Mouse (Mus musculus) ES-CJ7 (cell line): ENCODE measurements at regions not wholly inside any gene's neighbourhood (a gene's known extent, or its start where the extent isn't known, plus 50 kb on each side); places are given as distances from the start of the nearest gene placed in this dataset.

Experiments
- DNase-seq: peaks from one replicate; pipeline ENCODE4 v3.0.0; 2011; ENCODE audit warnings: low read depth, low spot score

DNA sequence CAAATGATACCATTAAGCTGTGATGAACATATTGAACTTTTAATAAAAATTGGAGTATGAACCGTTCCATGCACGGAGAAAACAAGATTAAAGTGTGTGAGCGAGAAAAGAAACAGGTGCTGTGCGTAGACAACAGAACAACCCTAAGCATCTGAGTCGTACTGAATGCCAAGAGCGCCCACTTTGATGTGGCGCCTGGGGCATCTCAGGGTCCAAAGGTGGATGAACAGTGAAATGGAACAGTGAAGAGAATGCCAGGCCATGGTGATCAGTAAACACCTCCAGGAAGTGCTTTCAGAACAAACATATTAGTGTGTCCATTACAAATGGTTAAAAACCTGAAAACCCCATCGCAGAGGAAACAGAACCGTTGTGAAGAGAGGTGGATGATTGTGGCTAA lies 94.0 kb upstream of the Ednrb start:
- no peak for DNase-seq

DNA sequence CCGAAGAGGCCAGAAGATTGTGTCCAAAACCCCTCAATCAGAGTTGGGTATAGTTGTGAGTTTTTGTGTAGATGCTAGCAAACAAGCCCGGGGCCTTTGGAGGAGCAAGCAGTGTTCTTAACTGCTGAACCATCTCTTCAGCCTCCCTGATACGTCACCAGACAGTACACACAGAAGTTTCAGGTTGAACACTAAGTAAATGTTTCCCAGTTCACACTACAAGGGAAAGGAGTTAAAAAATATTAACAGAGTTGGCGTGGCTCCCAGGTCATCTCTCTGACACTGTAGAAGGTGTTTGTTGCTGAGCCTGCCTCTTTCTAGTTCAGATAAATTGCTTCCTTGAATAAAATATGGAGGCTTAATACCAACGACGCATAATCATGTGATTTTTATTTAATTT lies 93.5 kb upstream of the Ednrb start:
- no peak for DNase-seq

DNA sequence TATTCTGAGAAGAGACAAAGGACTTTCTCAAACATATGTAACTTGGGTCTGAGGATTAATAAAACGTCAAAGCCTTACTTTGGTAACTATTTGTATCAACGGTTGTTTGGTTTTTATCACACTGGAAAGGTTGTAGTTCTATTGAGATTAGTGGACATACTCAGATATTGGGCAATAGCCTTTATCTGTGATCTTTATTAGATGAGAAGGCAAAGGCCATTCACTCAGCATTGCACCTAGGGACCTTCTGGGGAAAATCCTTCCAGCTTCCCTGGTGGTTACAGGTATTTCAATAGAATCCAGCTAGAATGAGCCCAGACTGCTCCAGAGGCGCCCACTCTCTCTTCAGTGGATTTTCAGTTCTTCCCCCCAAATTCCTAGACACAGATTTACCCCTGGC lies 89.6 kb upstream of the Ednrb start:
- DNase-seq, result no peak

DNA sequence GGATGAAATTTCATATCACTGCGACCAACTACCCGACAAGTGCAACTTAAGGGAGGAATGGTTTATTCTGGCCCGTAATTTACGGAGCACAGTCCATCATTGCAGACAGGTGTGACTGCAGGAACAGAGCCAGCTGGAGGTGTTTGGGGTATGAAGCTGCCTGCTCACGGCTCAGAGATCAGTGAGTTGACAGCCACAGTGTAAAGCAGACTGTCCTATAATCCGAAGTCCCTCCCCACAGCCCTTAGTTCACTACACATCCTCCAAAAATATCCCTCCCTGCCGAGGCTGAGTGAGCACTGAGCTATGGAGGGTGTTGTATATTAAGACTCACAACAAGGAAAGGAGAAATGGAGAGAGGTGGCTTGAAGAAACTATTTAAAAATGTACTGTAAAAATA lies 88.0 kb upstream of the Ednrb start:
- no peak for DNase-seq

DNA sequence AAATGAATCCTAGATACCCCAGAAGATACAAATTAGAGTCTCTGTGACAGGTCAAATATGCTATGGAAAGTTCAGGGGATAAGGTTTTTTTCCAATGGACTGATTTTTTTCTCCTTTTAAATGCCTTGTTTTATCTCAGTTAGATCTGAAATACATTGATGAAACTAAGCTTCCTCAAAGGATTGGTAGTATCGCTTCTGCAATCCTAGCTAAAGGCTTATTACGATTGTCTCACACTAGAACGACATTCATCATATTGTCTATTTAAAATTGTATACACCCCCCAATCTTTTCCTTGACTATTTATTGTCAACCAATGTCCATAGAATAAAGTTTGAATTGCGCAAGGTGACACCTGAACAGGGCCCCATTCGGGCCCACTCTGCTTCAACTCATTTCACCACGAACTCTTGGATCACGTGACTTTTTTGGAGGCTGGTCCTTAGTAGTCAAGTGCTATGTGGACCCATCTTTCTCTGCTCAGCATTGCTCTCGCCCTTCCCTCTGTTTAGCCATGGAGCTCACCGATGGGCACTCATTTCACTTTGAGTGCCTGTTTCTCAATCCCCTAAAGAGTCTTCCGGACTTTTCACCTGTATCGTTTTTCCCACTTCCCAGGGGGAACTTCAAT lies 85.6 kb upstream of the Ednrb start:
- DNase-seq, result no peak

DNA sequence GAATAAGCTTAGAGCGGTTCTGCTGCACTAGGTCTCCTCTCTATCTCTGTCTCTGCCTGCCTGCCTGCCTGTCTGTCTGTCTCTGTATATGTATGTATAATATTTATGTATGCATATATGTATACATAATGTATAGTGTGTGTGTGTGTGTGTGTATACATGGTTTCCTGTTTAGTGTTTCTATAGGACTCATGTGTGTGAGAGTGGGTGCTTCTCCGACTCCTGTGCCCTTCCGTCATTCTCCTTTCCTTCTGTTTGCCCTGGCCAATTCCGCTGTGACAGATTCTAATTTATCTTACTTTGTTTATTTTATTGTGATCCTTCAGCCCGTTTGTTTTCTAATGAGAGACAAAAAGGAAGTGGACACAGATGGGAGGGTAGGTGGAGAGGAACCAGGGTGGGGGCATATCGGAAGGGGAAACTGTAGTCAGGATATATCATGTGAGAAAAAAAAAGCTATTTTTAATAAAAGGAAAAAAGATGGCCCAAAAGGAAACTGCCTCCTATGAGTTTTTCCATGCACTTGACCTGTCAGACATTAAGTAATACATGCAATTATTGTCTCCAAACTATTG lies 85.0 kb upstream of the Ednrb start:
- DNase-seq, result no peak

DNA sequence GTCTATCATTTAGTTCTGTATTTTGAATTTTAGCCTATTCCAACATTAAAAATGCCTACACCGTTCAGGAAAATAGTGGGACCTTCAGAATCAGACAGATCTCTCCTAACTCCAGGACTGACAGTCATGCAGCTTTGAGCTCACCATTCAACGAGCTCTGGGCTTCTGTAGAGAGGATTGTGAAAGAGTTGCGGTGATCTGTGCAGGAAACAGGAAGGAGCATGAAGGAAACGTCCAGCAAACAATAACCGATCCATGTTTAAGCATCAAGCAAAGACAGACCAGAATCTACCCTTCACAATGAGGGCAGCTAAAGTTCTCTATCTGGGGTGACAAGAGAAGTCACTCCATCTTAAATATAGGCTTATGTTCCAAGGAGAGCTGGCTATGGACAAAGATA lies 76.0 kb upstream of the Ednrb start:
- no peak for DNase-seq

DNA sequence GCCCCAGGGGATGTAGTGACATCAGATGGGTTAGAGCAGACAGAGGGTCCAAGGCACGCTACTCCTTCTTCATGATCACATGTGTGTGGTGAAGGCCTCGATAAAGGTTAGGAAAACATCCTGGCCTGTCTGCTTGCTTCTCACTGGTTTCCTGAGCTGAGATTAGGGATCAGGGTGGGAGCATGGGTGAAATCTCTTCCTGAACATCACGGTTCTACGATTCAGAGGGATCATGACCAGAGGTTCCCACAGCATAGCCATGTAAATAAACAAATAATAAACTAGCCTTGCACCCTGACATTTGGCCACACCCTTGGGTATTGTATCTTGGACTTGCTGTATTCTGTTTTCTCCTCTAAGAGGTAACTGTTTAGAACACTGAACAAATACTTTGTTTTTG lies 75.2 kb upstream of the Ednrb start:
- no peak for DNase-seq

DNA sequence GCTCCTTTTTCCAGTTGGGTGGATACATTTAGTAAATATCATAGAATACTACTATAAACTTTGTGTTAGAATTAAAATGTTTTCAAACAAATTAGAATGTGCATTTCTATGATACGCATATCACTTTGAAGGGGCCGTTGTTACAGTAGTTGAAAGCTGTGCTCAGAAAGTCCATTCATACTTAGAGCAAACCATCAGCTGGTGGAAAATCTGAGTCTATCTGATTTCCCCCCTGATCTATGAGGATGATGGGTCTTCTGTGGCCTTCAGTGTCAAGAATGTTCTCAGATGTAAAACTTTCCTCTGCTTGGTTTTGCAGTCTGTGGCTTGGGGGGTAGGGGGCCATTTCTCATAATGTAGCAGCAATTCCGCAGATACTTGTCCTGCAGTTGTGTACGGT lies 69.3 kb upstream of the Ednrb start:
- no peak for DNase-seq

DNA sequence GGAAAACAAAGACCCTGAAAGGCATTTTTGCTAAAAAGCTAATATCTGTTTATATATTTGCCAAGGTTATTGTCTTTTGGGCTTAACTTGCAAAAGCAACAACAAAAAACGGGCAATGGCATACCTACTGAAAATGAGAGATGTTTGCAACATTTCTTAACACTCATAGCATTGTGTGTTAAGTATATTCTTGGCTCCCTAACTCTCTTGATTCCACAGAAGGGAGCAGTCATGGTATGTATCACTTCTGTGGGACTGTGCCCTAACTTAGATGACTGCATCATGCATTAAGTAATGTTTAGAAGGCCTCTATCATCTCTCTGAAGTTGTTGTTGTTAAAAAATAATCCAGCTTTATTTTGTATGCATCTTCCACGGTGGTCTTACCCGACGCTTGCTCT lies 67.5 kb upstream of the Ednrb start:
- DNase-seq, result no peak

DNA sequence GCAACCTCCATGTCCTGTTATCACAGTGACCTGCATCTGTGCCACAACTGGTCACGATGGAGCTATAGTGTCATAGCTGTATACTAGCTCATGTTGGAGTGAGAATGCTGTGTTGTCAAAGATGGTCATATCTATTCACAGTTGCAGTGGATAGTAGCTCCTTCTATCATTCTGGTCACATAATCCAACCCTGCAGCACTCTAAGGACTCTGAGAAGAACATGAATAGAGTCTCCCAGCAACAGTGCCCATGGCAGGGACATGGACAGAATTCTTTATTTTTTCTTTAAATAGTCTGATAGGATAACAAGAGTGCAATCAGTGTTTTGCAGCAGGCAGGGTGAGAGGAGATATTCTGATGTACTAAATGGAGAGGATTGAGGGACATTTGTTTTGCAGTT lies 67.1 kb upstream of the Ednrb start:
- DNase-seq, result no peak

DNA sequence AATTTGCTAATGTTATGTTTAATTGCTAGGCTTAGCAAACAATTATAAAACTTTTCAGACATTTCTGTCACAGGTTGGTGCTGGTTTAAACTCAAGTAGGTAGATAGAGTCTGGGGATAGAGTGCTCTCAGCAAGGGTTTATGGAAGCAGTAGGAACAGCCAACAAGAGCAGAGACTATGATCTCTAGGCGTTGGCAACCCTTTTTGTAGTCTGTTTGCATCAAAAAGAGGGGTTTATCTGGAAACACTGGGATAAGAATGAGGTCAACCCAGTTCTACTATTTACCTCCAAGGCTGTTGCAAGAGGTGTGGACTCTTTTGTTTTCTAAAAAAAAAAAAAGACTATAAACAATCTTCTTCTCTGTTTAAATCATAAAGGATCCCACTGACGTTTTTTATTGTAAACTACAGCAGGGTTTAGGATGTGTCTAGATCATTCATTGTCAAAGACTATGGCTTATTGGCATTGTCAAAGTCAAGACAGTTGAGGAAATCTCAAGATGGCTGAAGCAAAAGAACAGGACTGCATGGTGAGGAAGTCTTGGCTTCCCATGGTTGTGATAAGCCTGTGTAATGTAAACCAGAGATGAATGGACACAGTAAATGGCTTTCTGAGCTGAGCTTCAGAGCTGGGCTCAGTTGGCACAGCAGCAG lies 62.3 kb upstream of the Ednrb start:
- peak; percentile 71 for DNase-seq

DNA sequence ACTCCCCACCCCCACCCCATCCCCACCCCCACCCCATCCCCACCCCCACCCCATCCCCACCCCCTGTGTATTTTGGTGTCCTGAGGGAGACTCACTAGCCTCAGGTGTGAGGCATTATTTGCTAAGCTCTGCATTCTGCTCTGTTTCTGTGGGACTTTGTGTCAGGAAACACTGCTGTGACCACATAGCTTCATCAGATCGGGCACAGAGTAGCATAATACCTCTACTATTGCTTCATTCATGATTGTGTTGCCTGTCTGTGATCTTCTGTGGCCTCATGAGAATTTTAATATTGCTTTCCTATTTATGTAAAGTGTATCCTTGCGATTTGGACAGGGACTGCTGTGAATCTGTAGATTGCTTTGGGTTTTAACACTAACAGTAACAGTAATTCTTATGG lies 56.6 kb upstream of the Ednrb start:
- no peak for DNase-seq

DNA sequence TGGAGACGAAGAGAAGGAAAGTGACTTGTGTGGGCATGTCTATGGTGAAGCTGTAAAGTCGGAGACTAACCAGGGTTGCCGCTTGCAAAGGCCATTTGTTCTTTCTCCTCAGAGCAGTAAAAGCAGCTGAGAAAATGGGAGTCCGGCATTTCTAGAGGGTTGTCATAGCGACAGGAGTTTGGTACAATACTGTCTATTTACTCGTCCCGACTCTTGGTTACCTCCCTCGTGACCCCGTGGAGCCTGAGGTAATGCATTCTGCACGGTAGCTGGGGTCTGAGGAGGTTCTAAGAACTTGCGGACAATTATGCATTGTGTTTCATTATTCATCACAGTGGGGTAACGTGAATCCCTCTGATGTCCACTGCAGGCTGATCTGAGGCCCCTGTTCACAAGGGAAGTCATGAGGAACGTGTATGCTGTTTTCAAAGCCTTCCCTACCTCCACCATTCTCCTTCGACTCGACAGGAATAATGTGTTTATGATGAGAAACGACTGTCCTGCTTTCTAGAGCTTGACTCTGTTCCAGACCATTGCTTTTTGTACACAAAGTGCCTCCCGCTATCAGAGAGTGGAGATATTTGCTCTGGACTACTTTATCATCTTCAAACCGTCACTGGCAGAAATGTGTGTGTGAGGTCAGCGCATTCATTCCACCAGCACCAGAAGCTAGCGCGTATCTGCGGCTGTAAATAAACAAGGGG lies 55.1 kb upstream of the Ednrb start:
- peak; percentile 43 for DNase-seq

DNA sequence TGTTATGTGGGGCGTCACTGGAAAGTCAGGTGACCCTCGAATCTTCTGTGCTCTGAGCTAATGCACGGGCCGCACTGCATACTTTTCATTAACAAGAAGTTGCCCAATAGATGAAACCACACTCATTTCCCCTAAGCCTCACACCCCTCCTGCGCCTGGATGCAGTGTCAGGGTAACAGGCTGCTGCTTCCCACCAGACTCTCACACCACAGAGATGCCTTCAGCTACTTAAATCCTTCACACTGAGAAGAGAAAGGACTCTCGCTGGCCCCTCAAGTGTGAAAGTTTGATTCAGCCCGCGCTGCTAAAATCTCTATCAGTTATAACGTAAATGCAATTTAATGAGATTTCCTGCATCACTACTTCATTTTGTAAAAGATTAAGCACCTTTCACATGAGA lies 54.5 kb upstream of the Ednrb start:
- DNase-seq, result no peak

DNA sequence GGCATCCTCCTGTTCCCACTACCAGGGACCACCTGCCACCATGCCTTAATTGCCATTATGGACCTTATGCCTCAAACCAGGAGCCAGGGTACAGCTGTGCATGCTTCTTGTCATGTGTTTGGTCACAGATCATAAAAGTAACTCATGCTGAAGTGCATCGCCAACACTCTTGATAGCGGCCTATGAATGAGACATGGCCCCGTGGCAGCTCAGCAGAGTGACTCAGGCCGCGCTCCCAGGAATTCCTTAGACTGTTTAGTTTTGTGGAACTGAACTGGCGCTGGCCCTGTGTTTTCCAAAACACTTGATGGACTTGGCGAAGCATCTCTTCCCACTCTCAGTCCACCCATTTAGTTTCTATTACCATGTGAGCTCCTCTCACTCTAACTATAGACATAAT lies 51.1 kb upstream of the Ednrb start:
- no peak for DNase-seq
